Mouse (Mus musculus) testis, adult 2 months (tissue): ENCODE results near the gene Col16a1.

Experiments
- CTCF ChIP-seq: fragments of 200-500 bp; IDR thresholded peaks from 2 replicates; pipeline ENCODE4 v1.5.1; 2012; ENCODE audit warnings: low read depth, mild to moderate bottlenecking, inconsistent platforms, low read length, moderate library complexity; ENCODE audit not compliant: control insufficient read depth, insufficient read depth, insufficient replicate concordance
- POLR2A ChIP-seq: fragments of 200-500 bp; IDR thresholded peaks from 2 replicates; pipeline ENCODE4 v1.6.1; 2012; ENCODE audit warnings: low read depth, mild to moderate bottlenecking, inconsistent platforms, low read length, moderate library complexity; ENCODE audit not compliant: control insufficient read depth

- TF ChIP-seq CTCF (no peak), POLR2A (no peak)
Measured at GRCm38 (mm10) chr4:130076856-130077255, 29.2 kb downstream of the Col16a1 start.
